Mouse (Mus musculus): Measurements from ENCODE around the gene AC131692.1. TPM values are rescaled to one million over a fixed set of nuclear protein-coding genes. Genes with fewer than 3 reads are reported as not detected.

Gene AC131692.1
- polyA plus RNA-seq, 1 experiment from 2014 or later: 0.56 TPM

DNA sequence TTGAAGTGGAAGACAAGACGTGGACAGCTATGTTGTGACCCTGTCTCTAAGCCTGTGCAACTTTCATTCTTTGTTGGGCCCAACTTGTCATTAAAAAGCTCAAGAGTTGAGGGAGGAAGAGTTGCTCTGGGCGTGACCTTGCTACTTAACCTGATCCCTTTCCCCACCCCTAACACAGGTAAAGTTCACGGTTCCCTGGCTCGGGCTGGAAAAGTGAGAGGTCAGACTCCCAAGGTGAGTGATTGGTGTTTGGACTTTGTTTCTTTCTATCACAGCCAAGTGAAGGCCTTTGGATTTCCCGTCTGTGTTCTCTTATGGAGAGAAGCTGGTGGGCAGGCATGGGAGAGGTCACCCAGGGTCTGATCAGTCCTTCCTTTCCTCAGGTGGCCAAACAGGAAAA lies 35.3 kb upstream of the AC131692.1 start:
- DNase-seq (ENCODE audit: low spot score): no peak
- peaks cover 45% of the 10 kb centered on the region for H3K4me1 ChIP-seq
- H3K36me3 ChIP-seq (replicated peaks): peaks cover 61% of the 10 kb centered on the region
- no peak overlapping the region for H3K27ac ChIP-seq (replicated peaks)
- H3K4me3 ChIP-seq: peak overlapping the region; percentile 70
- WGBS: 86% methylated on average over 5 of the region's 5 CpGs
- H3K27me3 ChIP-seq (replicated peaks; ENCODE audit: low read depth, poor library complexity, severe bottlenecking): no peaks in the 10 kb centered on the region
- no peaks in the 10 kb centered on the region for H3K9me3 ChIP-seq

DNA sequence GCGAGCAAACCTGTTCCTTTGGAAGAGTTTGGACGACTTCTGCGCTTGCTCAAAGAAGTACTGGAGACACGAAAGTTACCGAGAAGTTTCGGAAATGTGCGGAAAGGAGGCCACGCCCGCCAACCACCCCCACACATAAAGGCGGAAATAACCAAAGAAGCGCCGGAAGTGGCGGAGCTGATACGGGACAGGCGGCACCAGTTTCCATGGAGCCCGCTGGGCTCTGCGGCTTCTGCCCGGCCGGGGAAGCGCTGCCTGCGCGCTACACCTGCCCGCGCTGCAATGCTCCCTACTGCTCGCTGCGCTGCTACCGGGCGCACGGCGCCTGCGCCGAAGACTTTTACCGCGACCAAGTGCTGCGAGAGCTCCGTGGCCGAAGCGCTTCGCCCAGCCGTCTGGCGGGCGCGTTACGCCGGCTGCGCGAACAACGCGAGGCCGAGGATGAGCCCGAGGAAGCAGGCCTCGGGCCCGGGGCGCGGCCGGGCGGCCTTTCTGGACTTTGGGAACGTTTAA lies 33.1 kb upstream of the AC131692.1 start, which contains the start of gene Znhit2:
Gene Znhit2, plus strand, starts transcription at position 172 of the 513 bp plus-strand sequence.
- no peaks in the 10 kb centered on the region for H3K9me3 ChIP-seq
- peaks cover 45% of the 10 kb centered on the region for H3K4me1 ChIP-seq
- peaks cover 41% of the 10 kb centered on the region for H3K36me3 ChIP-seq (replicated peaks)
- peak within 1 kb of the TSS; percentile 94 for H3K27ac ChIP-seq (replicated peaks)
- H3K4me3 ChIP-seq: peak within 1 kb of the TSS; percentile 94
- H3K27me3 ChIP-seq (replicated peaks; ENCODE audit: low read depth, poor library complexity, severe bottlenecking): no peaks in the 10 kb centered on the region
- DNase-seq (ENCODE audit: low spot score): peak; percentile 93
- under 1% methylated on average over 58 of the region's 58 CpGs for whole genome bisulfite sequencing

- peaks cover 45% of the 10 kb centered on the region for H3K4me1 ChIP-seq
- WGBS: 3% methylated on average over 44 of the region's 44 CpGs
- peaks cover 38% of the 10 kb centered on the region for H3K36me3 ChIP-seq (replicated peaks)
- peak overlapping the region; percentile 94 for H3K4me3 ChIP-seq
- no peaks in the 10 kb centered on the region for H3K27me3 ChIP-seq (replicated peaks; ENCODE audit: low read depth, poor library complexity, severe bottlenecking)
- DNase-seq (ENCODE audit: low spot score): peak; percentile 56
- H3K9me3 ChIP-seq: no peaks in the 10 kb centered on the region
- H3K27ac ChIP-seq (replicated peaks): peak overlapping the region; percentile 94
These were observed 32.4 kb upstream of the AC131692.1 start for GRCm38 (mm10) chr19:6061641-6062302.

DNA sequence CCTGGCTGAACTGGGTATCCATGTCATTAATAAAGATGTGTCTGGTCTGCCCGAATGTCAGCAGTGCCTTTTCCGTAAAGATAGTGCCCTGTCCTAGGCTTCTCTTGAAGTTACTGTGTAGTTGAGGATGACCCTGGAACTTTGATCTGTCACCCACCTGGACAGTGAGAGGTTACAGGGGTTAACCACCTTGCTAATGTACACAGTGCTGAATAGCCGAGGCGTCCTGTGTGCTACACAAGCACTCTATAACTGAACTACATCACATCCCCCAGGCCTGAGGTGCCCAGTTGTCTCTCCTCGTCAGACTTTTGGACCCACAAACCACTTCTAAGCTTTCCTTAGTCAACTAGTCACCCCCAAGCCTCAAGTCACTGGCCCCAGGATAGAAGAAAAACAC lies 31.8 kb upstream of the AC131692.1 start:
- peak; percentile 8 for DNase-seq (ENCODE audit: low spot score)
- Histone ChIP-seq H3K27ac (replicated peaks) (peak overlapping the region; percentile 94), H3K4me3 (peak overlapping the region; percentile 94), H3K4me1 (peaks cover 49% of the 10 kb centered on the region), H3K36me3 (replicated peaks) (peaks cover 38% of the 10 kb centered on the region), H3K27me3 (replicated peaks; ENCODE audit: low read depth, poor library complexity, severe bottlenecking) (no peaks in the 10 kb centered on the region), H3K9me3 (no peaks in the 10 kb centered on the region)
- WGBS: 75% methylated on average over 5 of the region's 5 CpGs

GRCm38 (mm10) chr19:6063081-6063480 lies 31.1 kb upstream of the AC131692.1 start:
- H3K27ac ChIP-seq (replicated peaks): no peak overlapping the region
- H3K27me3 ChIP-seq (replicated peaks; ENCODE audit: low read depth, poor library complexity, severe bottlenecking): no peaks in the 10 kb centered on the region
- peak; percentile 7 for DNase-seq (ENCODE audit: low spot score)
- H3K4me1 ChIP-seq: peaks cover 56% of the 10 kb centered on the region
- peak overlapping the region; percentile 94; the same call in 1 of the 2 replicates for H3K4me3 ChIP-seq
- no peaks in the 10 kb centered on the region for H3K9me3 ChIP-seq
- WGBS: 94% methylated on average over 6 of the region's 6 CpGs
- peaks cover 38% of the 10 kb centered on the region for H3K36me3 ChIP-seq (replicated peaks)

- Histone ChIP-seq H3K36me3 (replicated peaks) (peaks cover 51% of the 10 kb centered on the region), H3K9me3 (no peaks in the 10 kb centered on the region), H3K27ac (replicated peaks) (peak overlapping the region; percentile 81), H3K4me1 (peaks cover 43% of the 10 kb centered on the region), H3K27me3 (replicated peaks; ENCODE audit: low read depth, poor library complexity, severe bottlenecking) (no peaks in the 10 kb centered on the region), H3K4me3 (peak overlapping the region; percentile 66)
- WGBS: 42% methylated on average over 5 of the region's 5 CpGs
- no peak for DNase-seq (ENCODE audit: low spot score)
These were observed 27.6 kb upstream of the AC131692.1 start for GRCm38 (mm10) chr19:6066571-6066970.

DNA sequence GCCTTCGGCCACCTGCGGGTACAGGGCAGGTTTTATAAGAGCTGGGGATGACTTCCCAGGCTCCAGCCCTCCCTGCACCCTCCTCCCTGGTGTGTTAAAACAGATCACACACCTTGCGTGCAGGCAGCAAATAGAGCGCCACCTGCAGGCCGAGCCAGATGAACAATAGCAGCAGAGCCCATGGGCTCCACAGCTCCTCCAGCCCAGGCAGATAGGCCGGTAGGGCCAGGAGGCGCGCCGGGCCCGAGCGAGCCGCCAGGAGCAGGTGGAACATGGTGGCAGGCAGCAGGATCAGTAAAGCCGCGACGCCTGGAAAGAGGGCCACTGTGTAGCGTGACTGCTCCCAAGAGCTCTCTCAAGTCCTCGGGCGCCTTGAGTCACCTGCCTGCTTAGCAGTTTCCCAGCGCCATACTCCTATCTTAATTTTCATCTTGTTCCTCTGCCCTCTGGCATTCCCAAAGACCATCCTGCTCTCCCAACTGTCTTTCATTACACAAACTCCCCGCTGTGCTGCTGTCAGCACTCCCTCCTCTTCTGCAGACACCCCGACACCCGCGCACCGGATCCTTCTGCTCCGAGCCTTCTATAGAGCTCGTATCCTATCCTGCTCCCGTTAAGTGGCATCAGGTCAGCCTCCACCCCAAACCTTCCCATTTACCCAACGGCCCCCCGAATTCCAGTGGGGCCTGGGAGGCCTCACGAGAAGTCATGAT lies 27.1 kb upstream of the AC131692.1 start:
- H3K36me3 ChIP-seq (replicated peaks): peaks cover 52% of the 10 kb centered on the region
- peak; percentile 90 for DNase-seq (ENCODE audit: low spot score)
- WGBS: under 1% methylated on average over 30 of the region's 30 CpGs

GRCm38 (mm10) chr19:6067724-6068415 lies 26.3 kb upstream of the AC131692.1 start, which contains the start of gene Tm7sf2:
TSS of gene Tm7sf2 (minus strand) at chr19:6068373.
- peak; percentile 95 for DNase-seq (ENCODE audit: low spot score)
- H3K4me1 ChIP-seq: peaks cover 30% of the 10 kb centered on the region
- H3K9me3 ChIP-seq: no peaks in the 10 kb centered on the region
- WGBS: 9% methylated on average over 33 of the region's 33 CpGs
- no peaks in the 10 kb centered on the region for H3K27me3 ChIP-seq (replicated peaks; ENCODE audit: low read depth, poor library complexity, severe bottlenecking)
- H3K36me3 ChIP-seq (replicated peaks): peaks cover 49% of the 10 kb centered on the region
- peak within 1 kb of the TSS; percentile 66 for H3K4me3 ChIP-seq
- H3K27ac ChIP-seq (replicated peaks): peak within 1 kb of the TSS; percentile 81

More for the DNA sequence above, 27.1 kb upstream of the AC131692.1 start:
- Histone ChIP-seq H3K9me3 (no peaks in the 10 kb centered on the region), H3K27ac (replicated peaks) (peak overlapping the region; percentile 81), H3K4me3 (peak overlapping the region; percentile 66), H3K27me3 (replicated peaks; ENCODE audit: low read depth, poor library complexity, severe bottlenecking) (no peaks in the 10 kb centered on the region), H3K4me1 (peaks cover 37% of the 10 kb centered on the region)

- H3K36me3 ChIP-seq (replicated peaks): peaks cover 49% of the 10 kb centered on the region
- H3K9me3 ChIP-seq: no peaks in the 10 kb centered on the region
- H3K27ac ChIP-seq (replicated peaks): no peak overlapping the region
- WGBS: 83% methylated on average over 4 of the region's 4 CpGs
- H3K27me3 ChIP-seq (replicated peaks; ENCODE audit: low read depth, poor library complexity, severe bottlenecking): no peaks in the 10 kb centered on the region
- H3K4me1 ChIP-seq: peaks cover 26% of the 10 kb centered on the region
- peak overlapping the region; percentile 66; the same call in 1 of the 2 replicates for H3K4me3 ChIP-seq
- DNase-seq (ENCODE audit: low spot score): no peak
These were observed 25.3 kb upstream of the AC131692.1 start for GRCm38 (mm10) chr19:6068951-6069350.

- H3K27me3 ChIP-seq (replicated peaks; ENCODE audit: low read depth, poor library complexity, severe bottlenecking): no peaks in the 10 kb centered on the region
- H3K27ac ChIP-seq (replicated peaks): no peak overlapping the region
- WGBS: 93% methylated on average over 10 of the region's 10 CpGs
- H3K4me1 ChIP-seq: peaks cover 26% of the 10 kb centered on the region
- H3K9me3 ChIP-seq: no peaks in the 10 kb centered on the region
- H3K4me3 ChIP-seq: no peak overlapping the region; the same call in 1 of the 2 replicates
- peaks cover 55% of the 10 kb centered on the region for H3K36me3 ChIP-seq (replicated peaks)
- no peak for DNase-seq (ENCODE audit: low spot score)
These were observed 24.4 kb upstream of the AC131692.1 start for GRCm38 (mm10) chr19:6069851-6070250.

DNA sequence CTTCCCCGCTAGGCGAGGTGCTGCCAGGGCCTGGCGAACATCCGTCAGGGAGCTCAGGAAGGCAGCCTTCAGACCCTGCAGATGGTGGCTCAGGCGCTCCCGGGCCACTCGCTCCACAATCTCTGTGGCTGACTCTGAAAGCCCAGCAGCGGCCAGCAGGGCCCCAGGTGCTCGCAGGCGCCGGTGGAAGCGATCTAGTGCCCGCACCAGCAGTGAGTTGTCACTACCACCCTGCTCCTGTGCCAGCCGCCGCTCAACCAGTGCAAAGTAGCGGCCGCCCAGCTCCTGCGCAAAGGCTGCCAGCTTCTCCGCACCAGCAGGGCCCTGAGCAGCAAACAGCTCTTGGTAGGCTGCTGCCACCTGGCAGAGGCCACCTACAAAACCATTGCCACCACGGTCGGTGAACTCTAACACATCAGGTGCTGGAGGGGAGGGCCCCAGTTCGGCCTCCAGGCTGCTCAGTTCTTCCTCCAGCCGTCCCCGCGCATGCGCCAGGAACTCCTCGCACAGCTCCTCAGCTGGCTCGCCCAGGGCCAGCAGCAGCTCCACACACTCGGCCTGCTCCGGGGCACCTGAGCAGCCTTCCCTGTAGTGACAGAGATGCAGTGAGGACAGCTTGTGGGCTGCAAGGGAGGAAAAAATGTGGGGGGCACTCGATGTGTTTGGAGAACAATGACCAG lies 23.5 kb upstream of the AC131692.1 start:
- H3K36me3 ChIP-seq (replicated peaks): peaks cover 63% of the 10 kb centered on the region
- DNase-seq (ENCODE audit: low spot score): no peak

GRCm38 (mm10) chr19:6071261-6071660 lies 23.0 kb upstream of the AC131692.1 start:
- Histone ChIP-seq H3K4me3 (peak overlapping the region; percentile 21; the same call in 1 of the 2 replicates), H3K9me3 (no peaks in the 10 kb centered on the region), H3K4me1 (peaks cover 30% of the 10 kb centered on the region), H3K36me3 (replicated peaks) (peaks cover 63% of the 10 kb centered on the region), H3K27me3 (replicated peaks; ENCODE audit: low read depth, poor library complexity, severe bottlenecking) (no peaks in the 10 kb centered on the region), H3K27ac (replicated peaks) (no peak overlapping the region)
- DNase-seq (ENCODE audit: low spot score): no peak
- 93% methylated on average over 19 of the region's 19 CpGs for WGBS

More for the DNA sequence above, 23.5 kb upstream of the AC131692.1 start:
- H3K4me3 ChIP-seq: peak overlapping the region; percentile 21; the same call in 1 of the 2 replicates
- no peaks in the 10 kb centered on the region for H3K27me3 ChIP-seq (replicated peaks; ENCODE audit: low read depth, poor library complexity, severe bottlenecking)
- WGBS: 92% methylated on average over 31 of the region's 31 CpGs
- no peaks in the 10 kb centered on the region for H3K9me3 ChIP-seq
- peaks cover 28% of the 10 kb centered on the region for H3K4me1 ChIP-seq
- no peak overlapping the region for H3K27ac ChIP-seq (replicated peaks)

All from embryonic facial prominence, embryonic 10.5 days (tissue).